Comparison of ENCODE assay signal across 8 mouse cellular contexts in the genomic region with DNA sequence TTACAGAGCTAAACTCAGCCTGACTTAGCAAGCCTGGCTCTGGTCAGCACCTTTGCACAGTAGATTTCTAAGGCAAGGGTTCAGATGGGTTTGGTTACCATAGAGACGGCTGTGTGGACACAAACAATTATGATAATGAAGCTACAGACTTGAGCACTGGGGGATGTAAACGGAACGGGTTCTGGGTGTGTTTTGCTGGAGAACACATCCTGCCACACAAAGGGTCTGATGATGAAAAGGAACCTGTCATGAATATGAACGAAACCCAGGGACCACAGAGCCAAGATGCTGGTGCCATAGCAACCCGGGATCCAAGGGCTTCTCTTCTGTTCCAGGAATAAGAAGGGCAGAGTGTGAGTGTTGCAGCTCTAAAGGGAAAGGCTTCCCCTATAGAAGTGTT. TPM values are rescaled to one million over a fixed set of nuclear protein-coding genes. Genes with fewer than 3 reads are reported as not detected.
DNase-seq lines count a peak whose midpoint lies in the region; ATAC-seq and TF ChIP-seq lines count a peak whose summit lies in the region.

TSS of gene Trp53rkb (plus strand) at position 177 of the 400 bp plus-strand sequence.

- H3K4me3 ChIP-seq in heart, adult 2 months, result peak within 1 kb of the TSS; percentile 55
- H3K4me3 ChIP-seq in thymus, adult 2 months (ENCODE audit: control insufficient read depth, insufficient read depth, low read length), result peak within 1 kb of the TSS; percentile 90
- peak within 1 kb of the TSS; percentile 84 for H3K4me3 ChIP-seq in liver, embryonic 11.5 days (ENCODE audit: low read depth, low read length)

- H3K27me3 ChIP-seq in heart, adult 2 months (ENCODE audit: control insufficient read depth, insufficient read depth, low read length), result no peaks in the 10 kb centered on the region
- H3K27me3 ChIP-seq in thymus, adult 2 months (ENCODE audit: control insufficient read depth, insufficient read depth, low read length), result no peaks in the 10 kb centered on the region
- no peaks in the 10 kb centered on the region for H3K27me3 ChIP-seq in liver, embryonic 11.5 days (replicated peaks; ENCODE audit: control insufficient read depth, insufficient read depth, low read length)

- intact Hi-C loops in heart, adult 2 months (cut with DNase I), result no loop called here

- TF ChIP-seq CTCF in heart, adult 2 months (IDR thresholded peaks at IDR 0.05), result no peak
- TF ChIP-seq CTCF in thymus, adult 2 months (IDR thresholded peaks at IDR 0.05; ENCODE audit: borderline replicate concordance, control insufficient read depth, extremely low read depth, insufficient read depth, low read length, poor library complexity), result no peak

- no peaks in the 10 kb centered on the region for H3K79me2 ChIP-seq in heart, adult 2 months (replicated peaks; ENCODE audit: control insufficient read depth, insufficient read depth, low read length)

- no peak for DNase-seq in heart, adult 2 months
- DNase-seq in heart, postnatal 4 days, result no peak
- DNase-seq in thymus, adult 2 months, result no peak
- no peak for DNase-seq in thymus, postnatal 10 days (ENCODE audit: low spot score in 2 of 2)
- DNase-seq in liver, embryonic 11.5 days (ENCODE audit: low spot score), result no peak
- DNase-seq in cerebellum, adult 9-10 months, result no peak
- DNase-seq in left cerebral cortex, adult 11 months (ENCODE audit: low spot score), result no peak

- peak within 1 kb of the TSS; percentile 82 for H3K4me2 ChIP-seq in liver, embryonic 11.5 days

- H3K9me3 ChIP-seq in liver, embryonic 11.5 days (ENCODE audit: control insufficient read depth, low read length), result no peaks in the 10 kb centered on the region

- H3K27ac ChIP-seq in heart, adult 2 months, result peak within 1 kb of the TSS; percentile 89
- H3K27ac ChIP-seq in thymus, adult 2 months (ENCODE audit: control insufficient read depth, insufficient read depth, low read length), result peak within 1 kb of the TSS; percentile 33; the same call in 1 of the 2 replicates
- peak within 1 kb of the TSS; percentile 59; the same call in 1 of the 2 replicates for H3K27ac ChIP-seq in liver, embryonic 11.5 days (ENCODE audit: low read depth, low read length)

- ATAC-seq in liver, embryonic 11.5 days (replicated peaks; ENCODE audit: low FRiP score), result no peak
- no peak for ATAC-seq in granulocyte monocyte progenitor cell, adult 5-6 weeks (replicated peaks; ENCODE audit: poor library complexity, severe bottlenecking)

- no peak for TF ChIP-seq EP300 in heart, adult 2 months (IDR thresholded peaks at IDR 0.05; ENCODE audit: insufficient read depth, low read depth, low read length)

- no peak for TF ChIP-seq POLR2A in heart, adult 2 months (IDR thresholded peaks at IDR 0.05; ENCODE audit: insufficient read depth, low read depth, low read length)
- TF ChIP-seq POLR2A in thymus, adult 2 months (IDR thresholded peaks at IDR 0.05; ENCODE audit: control insufficient read depth, extremely low read depth, insufficient read depth, low read length, poor library complexity), result no peak

- H3K4me1 ChIP-seq in heart, adult 2 months (ENCODE audit: control insufficient read depth, insufficient read depth, low read length), result peaks cover 4% of the 10 kb centered on the region; the same call in 1 of the 2 replicates
- H3K4me1 ChIP-seq in thymus, adult 2 months (replicated peaks; ENCODE audit: control insufficient read depth, insufficient read depth, low read length), result peaks cover 7% of the 10 kb centered on the region
- H3K4me1 ChIP-seq in liver, embryonic 11.5 days (replicated peaks; ENCODE audit: control insufficient read depth, insufficient read depth, low read length), result peaks cover 10% of the 10 kb centered on the region

- 78% methylated on average over 5 of the region's 5 CpGs for WGBS in heart, adult 2 months
- 85% methylated on average over 5 of the region's 5 CpGs for WGBS in thymus, adult 2 months
- 88% methylated on average over 5 of the region's 5 CpGs for WGBS in liver, embryonic 11.5 days

- no peaks in the 10 kb centered on the region for H3K36me3 ChIP-seq in heart, adult 2 months (ENCODE audit: control insufficient read depth, insufficient read depth, low read length)
- H3K36me3 ChIP-seq in thymus, adult 2 months (ENCODE audit: control insufficient read depth, insufficient read depth, low read length), result peaks cover 7% of the 10 kb centered on the region
- H3K36me3 ChIP-seq in liver, embryonic 11.5 days (ENCODE audit: control insufficient read depth, insufficient read depth, low read length), result peaks cover 2% of the 10 kb centered on the region; the same call in 1 of the 2 replicates

- peak within 1 kb of the TSS; percentile 76 for H3K9ac ChIP-seq in heart, adult 2 months (ENCODE audit: low read depth, low read length)
- H3K9ac ChIP-seq in liver, embryonic 11.5 days (ENCODE audit: low read depth, low read length), result peak within 1 kb of the TSS; percentile 85

RNA-seq across cellular contexts. Expression of gene Trp53rkb, which starts in this region (rescaled TPM):
- total RNA-seq in heart, adult 2 months (2021), result 1 to 10 TPM; 2.2 to 3.0 TPM
- 1.4 and 1.8 TPM in 2 replicates for polyA plus RNA-seq in heart, adult 2 months (2012; rRNA removed)
- 1 to 10 TPM; 4.0 to 5.1 TPM for total RNA-seq in heart, postnatal 4 days (2021)
- polyA plus RNA-seq in thymus, adult 2 months (2012; rRNA removed), result 10.2 and 11.4 TPM in 2 replicates
- polyA plus RNA-seq in liver, embryonic 11.5 days (2014; fragmentation: Nextera tagmentation; extraction: Ambion mirVana), result 7.6 and 9.5 TPM in 2 replicates
- total RNA-seq in granulocyte monocyte progenitor cell, adult 5-6 weeks (2014; fragmentation: Nextera tagmentation), result 2.1 and 4.5 TPM in 2 replicates
- 2.2 and 5.3 TPM in 2 replicates for total RNA-seq in granulocyte monocyte progenitor cell, adult 5-6 weeks (2017)

Comparison
In these comparisons a context has a peak if more than half of its experiments do, and no peak if none do; other contexts are left out.
1. H3K27ac ChIP-seq: peak in every context shown above with its lines; median percentile 89 in heart, adult 2 months; 59 in liver, embryonic 11.5 days; 33 in thymus, adult 2 months.